Mouse (Mus musculus): ENCODE measurements around the gene 1700017B05Rik.

- no peak for TF ChIP-seq CTCF (IDR thresholded peaks at IDR 0.05; ENCODE audit: low read depth, low read length)
- no peak for TF ChIP-seq POLR2A (IDR thresholded peaks at IDR 0.05; ENCODE audit: borderline replicate concordance, low read depth, low read length)
Measured at GRCm38 (mm10) chr9:57261913-57262794, at the start of gene 1700017B05Rik.
